Mouse (Mus musculus): ENCODE data around the gene Gm20388. TPM values are rescaled to one million over a fixed set of nuclear protein-coding genes. Genes with fewer than 3 reads are reported as not detected.
A peak's percentile ranks its signal among the peaks of the same experiment; 100 is the strongest.

Gene Gm20388
- polyA plus RNA-seq, 1 experiment from 2014 or later = 5.3 TPM

DNA sequence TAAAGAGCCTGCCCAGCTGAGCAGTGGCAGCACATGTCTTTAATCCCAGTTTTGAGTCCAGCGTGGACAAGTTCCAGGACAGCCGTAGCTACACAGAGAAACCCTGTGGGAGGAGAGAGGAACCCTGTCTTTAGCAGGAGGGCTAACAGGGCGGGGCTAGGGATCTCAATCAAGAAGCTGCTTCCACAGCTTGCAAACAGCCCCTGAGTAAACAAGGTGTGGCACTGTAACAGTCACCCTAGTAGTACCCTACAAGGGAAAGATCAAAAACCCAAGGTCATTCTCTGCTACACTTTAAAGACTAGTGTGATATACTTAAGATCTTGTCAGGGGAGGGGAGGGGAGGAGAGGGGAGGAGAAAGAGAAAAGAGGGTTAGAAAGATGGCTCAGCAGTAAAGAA is 3126.3 kb downstream of the Gm20388 start:
- H3K27ac ChIP-seq (ENCODE audit: low read depth, low read length) = peak overlapping the region; percentile 53
- peak overlapping the region; percentile 46 for H3K4me2 ChIP-seq
- no peaks in the 10 kb centered on the region for H3K9me3 ChIP-seq (ENCODE audit: control insufficient read depth, low read length)
- ATAC-seq (replicated peaks; ENCODE audit: low FRiP score) (peak; percentile 81), DNase-seq (ENCODE audit: low spot score) (no peak)
- H3K4me1 ChIP-seq (replicated peaks; ENCODE audit: control insufficient read depth, insufficient read depth, low read length) = peaks cover 77% of the 10 kb centered on the region
- H3K4me3 ChIP-seq (ENCODE audit: low read depth, low read length) = no peak overlapping the region
- H3K9ac ChIP-seq (ENCODE audit: low read depth, low read length) = no peak overlapping the region
- 32% methylated on average over 3 of the region's 3 CpGs for WGBS
- H3K36me3 ChIP-seq (ENCODE audit: control insufficient read depth, insufficient read depth, low read length) = no peaks in the 10 kb centered on the region
- no peaks in the 10 kb centered on the region for H3K27me3 ChIP-seq (replicated peaks; ENCODE audit: control insufficient read depth, insufficient read depth, low read length)

- Histone ChIP-seq H3K27me3 (replicated peaks; ENCODE audit: control insufficient read depth, insufficient read depth, low read length) (no peaks in the 10 kb centered on the region), H3K4me3 (ENCODE audit: low read depth, low read length) (no peak overlapping the region), H3K9ac (ENCODE audit: low read depth, low read length) (no peak overlapping the region), H3K27ac (ENCODE audit: low read depth, low read length) (peak overlapping the region; percentile 53), H3K9me3 (ENCODE audit: control insufficient read depth, low read length) (no peaks in the 10 kb centered on the region), H3K4me2 (peak overlapping the region; percentile 46), H3K4me1 (replicated peaks; ENCODE audit: control insufficient read depth, insufficient read depth, low read length) (peaks cover 71% of the 10 kb centered on the region), H3K36me3 (ENCODE audit: control insufficient read depth, insufficient read depth, low read length) (no peaks in the 10 kb centered on the region)
- WGBS = 41% methylated on average over 11 of the region's 11 CpGs
- DNase-seq (ENCODE audit: low spot score) (no peak), ATAC-seq (replicated peaks; ENCODE audit: low FRiP score) (no peak)
These were observed 3126.8 kb downstream of the Gm20388 start for GRCm38 (mm10) chr8:123037487-123037886.

- WGBS = 68% methylated on average over 2 of the region's 2 CpGs
- Histone ChIP-seq H3K9me3 (ENCODE audit: control insufficient read depth, low read length) (no peaks in the 10 kb centered on the region), H3K36me3 (ENCODE audit: control insufficient read depth, insufficient read depth, low read length) (no peaks in the 10 kb centered on the region), H3K27me3 (replicated peaks; ENCODE audit: control insufficient read depth, insufficient read depth, low read length) (no peaks in the 10 kb centered on the region), H3K27ac (ENCODE audit: low read depth, low read length) (no peak overlapping the region), H3K4me3 (ENCODE audit: low read depth, low read length) (no peak overlapping the region), H3K4me1 (replicated peaks; ENCODE audit: control insufficient read depth, insufficient read depth, low read length) (peaks cover 67% of the 10 kb centered on the region), H3K9ac (ENCODE audit: low read depth, low read length) (no peak overlapping the region), H3K4me2 (no peak overlapping the region)
- no peak for ATAC-seq (replicated peaks; ENCODE audit: low FRiP score)
- DNase-seq (ENCODE audit: low spot score) = no peak
These were observed 3127.7 kb downstream of the Gm20388 start for GRCm38 (mm10) chr8:123038351-123038750.

DNA sequence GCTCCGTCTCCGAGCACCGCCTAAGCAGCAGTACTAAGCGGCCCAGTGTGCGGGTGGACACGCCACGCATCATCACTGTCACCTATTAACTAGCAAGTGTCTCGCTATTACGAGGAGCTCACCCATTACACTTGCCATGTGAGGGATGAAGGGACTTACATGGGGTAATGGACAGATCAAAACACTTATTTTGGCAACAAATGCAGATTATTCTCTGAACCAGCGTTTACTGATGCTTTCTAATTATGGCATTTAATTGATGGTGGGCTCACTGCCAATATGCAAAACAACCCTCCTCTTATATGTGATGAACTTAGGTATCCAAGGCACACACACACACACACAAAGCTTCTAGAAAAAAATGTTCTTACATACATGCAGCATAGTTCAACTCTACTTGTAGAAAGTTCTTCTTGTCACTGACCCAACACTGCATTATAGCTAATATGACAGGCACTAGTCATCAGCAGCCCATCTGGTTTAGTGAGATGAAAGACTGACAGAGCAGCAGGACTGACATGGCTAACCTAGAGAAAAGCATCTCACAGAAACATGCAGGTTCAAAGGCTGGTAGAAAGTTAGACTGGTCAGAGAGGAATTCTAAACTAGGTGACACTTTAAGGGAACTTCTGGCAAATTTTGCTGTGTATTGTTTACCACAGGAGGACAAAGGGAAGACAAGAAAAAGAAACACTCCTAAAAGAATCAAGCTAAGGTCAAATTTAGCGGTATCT is 3128.9 kb downstream of the Gm20388 start:
- ATAC-seq (replicated peaks; ENCODE audit: low FRiP score) = no peak
- no peak for DNase-seq (ENCODE audit: low spot score)

DNA sequence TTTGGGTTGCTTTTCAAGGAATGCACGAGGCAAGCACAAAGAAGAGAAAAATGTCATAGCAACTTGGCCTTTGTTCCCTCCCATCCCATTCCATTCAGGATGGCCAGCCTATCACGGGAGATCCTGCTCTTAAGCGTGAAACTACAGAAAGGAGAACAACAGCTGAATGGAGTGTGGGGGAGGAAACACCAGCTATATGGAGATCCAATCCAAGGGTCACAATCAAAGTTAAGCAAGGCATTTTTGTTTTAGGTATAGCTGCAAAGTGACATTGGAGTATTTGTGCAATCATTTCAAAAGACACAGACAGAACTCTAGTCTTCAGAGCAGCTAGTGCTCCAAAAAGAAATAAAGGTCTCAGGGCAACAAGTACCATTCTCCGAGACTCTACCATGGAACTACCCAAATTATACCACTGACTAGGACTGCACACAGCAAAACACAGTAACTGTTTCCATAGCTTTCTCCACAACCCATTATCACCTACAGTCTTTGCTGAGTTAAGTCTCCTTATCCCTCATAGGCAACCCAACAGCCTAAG is 3129.5 kb downstream of the Gm20388 start:
- Histone ChIP-seq H3K36me3 (ENCODE audit: control insufficient read depth, insufficient read depth, low read length) (no peaks in the 10 kb centered on the region), H3K4me3 (ENCODE audit: low read depth, low read length) (peak overlapping the region; percentile 100), H3K27ac (ENCODE audit: low read depth, low read length) (peak overlapping the region; percentile 97; the same call in 1 of the 2 replicates), H3K9ac (ENCODE audit: low read depth, low read length) (peak overlapping the region; percentile 100), H3K4me1 (replicated peaks; ENCODE audit: control insufficient read depth, insufficient read depth, low read length) (peaks cover 53% of the 10 kb centered on the region), H3K27me3 (replicated peaks; ENCODE audit: control insufficient read depth, insufficient read depth, low read length) (no peaks in the 10 kb centered on the region), H3K4me2 (peak overlapping the region; percentile 77), H3K9me3 (ENCODE audit: control insufficient read depth, low read length) (no peaks in the 10 kb centered on the region)
- no peak for DNase-seq (ENCODE audit: low spot score)
- no peak for ATAC-seq (replicated peaks; ENCODE audit: low FRiP score)
- 21% methylated on average over 4 of the region's 4 CpGs for WGBS

More for the DNA sequence above, 3128.9 kb downstream of the Gm20388 start:
- Histone ChIP-seq H3K4me2 (peak overlapping the region; percentile 77), H3K4me1 (replicated peaks; ENCODE audit: control insufficient read depth, insufficient read depth, low read length) (peaks cover 60% of the 10 kb centered on the region), H3K9me3 (ENCODE audit: control insufficient read depth, low read length) (no peaks in the 10 kb centered on the region), H3K36me3 (ENCODE audit: control insufficient read depth, insufficient read depth, low read length) (no peaks in the 10 kb centered on the region), H3K9ac (ENCODE audit: low read depth, low read length) (peak overlapping the region; percentile 100; the same call in 1 of the 2 replicates), H3K27me3 (replicated peaks; ENCODE audit: control insufficient read depth, insufficient read depth, low read length) (no peaks in the 10 kb centered on the region), H3K4me3 (ENCODE audit: low read depth, low read length) (peak overlapping the region; percentile 100), H3K27ac (ENCODE audit: low read depth, low read length) (no peak overlapping the region)
- WGBS = 89% methylated on average over 11 of the region's 11 CpGs

GRCm38 (mm10) chr8:123041008-123041773 is 3130.6 kb downstream of the Gm20388 start:
- peak overlapping the region; percentile 100 for H3K4me3 ChIP-seq (ENCODE audit: low read depth, low read length)
- peak overlapping the region; percentile 100 for H3K9ac ChIP-seq (ENCODE audit: low read depth, low read length)
- H3K36me3 ChIP-seq (ENCODE audit: control insufficient read depth, insufficient read depth, low read length) = no peaks in the 10 kb centered on the region
- H3K9me3 ChIP-seq (ENCODE audit: control insufficient read depth, low read length) = no peaks in the 10 kb centered on the region
- peak overlapping the region; percentile 97 for H3K27ac ChIP-seq (ENCODE audit: low read depth, low read length)
- no peak for ATAC-seq (replicated peaks; ENCODE audit: low FRiP score)
- under 1% methylated on average over 69 of the region's 71 CpGs for WGBS
- no peaks in the 10 kb centered on the region for H3K27me3 ChIP-seq (replicated peaks; ENCODE audit: control insufficient read depth, insufficient read depth, low read length)
- H3K4me1 ChIP-seq (replicated peaks; ENCODE audit: control insufficient read depth, insufficient read depth, low read length) = peaks cover 43% of the 10 kb centered on the region
- peak overlapping the region; percentile 77 for H3K4me2 ChIP-seq
- DNase-seq (ENCODE audit: low spot score) = peak; percentile 67

GRCm38 (mm10) chr8:123041774-123042105 is 3131.1 kb downstream of the Gm20388 start:
- Histone ChIP-seq H3K36me3 (ENCODE audit: control insufficient read depth, insufficient read depth, low read length) (no peaks in the 10 kb centered on the region), H3K4me1 (replicated peaks; ENCODE audit: control insufficient read depth, insufficient read depth, low read length) (peaks cover 38% of the 10 kb centered on the region), H3K4me2 (peak overlapping the region; percentile 77), H3K4me3 (ENCODE audit: low read depth, low read length) (peak overlapping the region; percentile 100), H3K9me3 (ENCODE audit: control insufficient read depth, low read length) (no peaks in the 10 kb centered on the region), H3K9ac (ENCODE audit: low read depth, low read length) (peak overlapping the region; percentile 100), H3K27me3 (replicated peaks; ENCODE audit: control insufficient read depth, insufficient read depth, low read length) (no peaks in the 10 kb centered on the region), H3K27ac (ENCODE audit: low read depth, low read length) (peak overlapping the region; percentile 97)
- 2% methylated on average over 29 of the region's 60 CpGs for WGBS
- ATAC-seq (replicated peaks; ENCODE audit: low FRiP score) = no peak
- no peak for DNase-seq (ENCODE audit: low spot score)

- peak; percentile 97 for ATAC-seq (replicated peaks; ENCODE audit: low FRiP score)
- H3K27me3 ChIP-seq (replicated peaks; ENCODE audit: control insufficient read depth, insufficient read depth, low read length) = no peaks in the 10 kb centered on the region
- no peaks in the 10 kb centered on the region for H3K9me3 ChIP-seq (ENCODE audit: control insufficient read depth, low read length)
- H3K4me1 ChIP-seq (replicated peaks; ENCODE audit: control insufficient read depth, insufficient read depth, low read length) = peaks cover 32% of the 10 kb centered on the region
- peak within 1 kb of the TSS; percentile 78 for H3K4me2 ChIP-seq
- H3K4me3 ChIP-seq (ENCODE audit: low read depth, low read length) = peak within 1 kb of the TSS; percentile 100
- H3K27ac ChIP-seq (ENCODE audit: low read depth, low read length) = peak within 1 kb of the TSS; percentile 98
- peak within 1 kb of the TSS; percentile 100 for H3K9ac ChIP-seq (ENCODE audit: low read depth, low read length)
- DNase-seq (ENCODE audit: low spot score) = peak; percentile 98
- WGBS = under 1% methylated on average over 86 of the region's 91 CpGs
- H3K36me3 ChIP-seq (ENCODE audit: control insufficient read depth, insufficient read depth, low read length) = no peaks in the 10 kb centered on the region
These were observed 3131.7 kb downstream of the Gm20388 start, which contains the start of gene Ankrd11 for GRCm38 (mm10) chr8:123042158-123042973. TSS of gene Ankrd11 (minus strand) at chr8:123042277.
